8 mouse cellular contexts compared by ENCODE assay signal in the genomic region with DNA sequence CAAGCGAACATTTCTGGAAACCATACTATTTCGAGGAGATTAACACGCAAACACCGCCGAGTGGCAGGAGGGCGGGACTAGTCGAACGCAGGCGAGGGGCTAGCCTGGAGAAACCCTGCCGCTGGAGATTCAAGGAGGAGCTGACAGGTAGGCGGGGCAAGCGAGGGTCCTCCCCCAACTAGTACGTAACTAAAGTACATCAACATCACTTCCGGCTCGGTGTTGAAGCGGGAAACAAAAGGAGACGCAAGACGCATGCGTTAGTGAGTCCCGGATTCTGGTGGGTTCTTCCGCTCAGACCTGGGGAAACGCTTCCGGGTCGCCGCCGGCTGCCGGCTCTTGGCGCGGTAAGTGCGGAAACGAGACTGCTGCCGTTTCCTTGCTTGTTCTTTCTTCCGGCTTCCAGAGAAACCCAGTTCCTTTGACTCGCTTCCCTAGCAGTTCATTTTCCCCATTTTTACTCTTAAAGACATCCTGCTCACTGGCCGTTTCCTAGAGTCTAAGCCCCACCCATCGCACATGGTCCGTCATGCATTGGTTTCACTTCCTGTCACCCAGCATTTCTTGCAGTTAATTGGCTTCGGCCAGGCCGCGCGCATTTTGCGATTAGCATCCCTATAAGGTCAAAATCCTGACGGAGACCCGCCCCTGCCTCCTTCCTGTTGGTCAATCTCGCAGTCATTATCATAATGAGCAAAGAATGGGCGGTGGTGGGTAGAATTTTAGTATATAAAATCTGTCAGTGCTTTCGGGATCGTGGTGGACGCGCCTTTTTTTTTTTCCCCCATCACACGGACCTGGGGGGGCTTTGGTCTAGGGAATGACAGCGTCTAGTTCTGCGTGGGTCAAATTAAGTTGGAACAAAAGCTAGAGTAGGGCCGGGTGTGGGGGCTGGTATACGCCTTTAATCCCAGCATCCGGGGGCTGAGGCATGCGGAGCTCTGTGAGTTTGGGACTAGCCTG. TPM values are rescaled to one million over a fixed set of nuclear protein-coding genes. Genes with fewer than 3 reads are reported as not detected.
A peak's percentile ranks its signal among the peaks of the same experiment; 100 is the strongest.
DNase-seq lines count a peak whose midpoint lies in the region; ATAC-seq lines count a peak whose summit lies in the region.

No protein-coding gene starts in this region.

- DNase-seq in adipocyte (ENCODE audit: low spot score), result peak; percentile 97
- DNase-seq in embryo, embryonic 10 days (ENCODE audit: low spot score), result peak; percentile 100
- peak; percentile 87 for DNase-seq in gastrocnemius, postnatal 10 days
- DNase-seq in induced T-regulatory cell, adult 2 months (ENCODE audit: low read depth), result peak; percentile 99
- peak; percentile 97 to 99 for DNase-seq in left cerebral cortex, adult 9 months (ENCODE audit: low spot score in 2 of 2)
- peak; percentile 96 for DNase-seq in right cerebral cortex, postnatal 14 days
- peak; percentile 93 to 97 for DNase-seq in urinary bladder, postnatal 36 days (ENCODE audit: low spot score in 2 of 2)

- peak; percentile 93 for ATAC-seq in megakaryocyte progenitor cell, adult 5-6 weeks (replicated peaks; ENCODE audit: poor library complexity)

RNA-seq across cellular contexts. Expression of gene Lamtor1, which starts 9.3 kb away (rescaled TPM):
- 100 to 1,000 TPM; 101 to 114 TPM for total RNA-seq in gastrocnemius, postnatal 10 days (2021)
- 74.7 and 91.8 TPM in 2 replicates for total RNA-seq in megakaryocyte progenitor cell, adult 5-6 weeks (2015)
- total RNA-seq in megakaryocyte progenitor cell, adult 5-6 weeks (2017), result 75.0 and 75.7 TPM in 2 replicates

RNA-seq across cellular contexts. Expression of gene Tomt, which starts 9.8 kb away (rescaled TPM):
- total RNA-seq in gastrocnemius, postnatal 10 days (2021), result not detected
- 0.10 TPM in 1 of 2 replicates, not detected in the other for total RNA-seq in megakaryocyte progenitor cell, adult 5-6 weeks (2015)
- 0.07 TPM in 1 of 2 replicates, not detected in the other for total RNA-seq in megakaryocyte progenitor cell, adult 5-6 weeks (2017)

RNA-seq across cellular contexts. Expression of gene Folr1, which starts 25.8 kb away (rescaled TPM):
- 1 to 10 TPM; 1.7 to 2.4 TPM for total RNA-seq in gastrocnemius, postnatal 10 days (2021)
- 0.74 and 1.9 TPM in 2 replicates for total RNA-seq in megakaryocyte progenitor cell, adult 5-6 weeks (2015)
- 0.37 TPM in 1 of 2 replicates, not detected in the other for total RNA-seq in megakaryocyte progenitor cell, adult 5-6 weeks (2017)

RNA-seq across cellular contexts. Expression of gene Anapc15, which starts 32.9 kb away (rescaled TPM):
- 10 to 100 TPM; 23.1 to 23.8 TPM for total RNA-seq in gastrocnemius, postnatal 10 days (2021)
- 56.2 and 70.6 TPM in 2 replicates for total RNA-seq in megakaryocyte progenitor cell, adult 5-6 weeks (2015)
- 98.6 and 132 TPM in 2 replicates for total RNA-seq in megakaryocyte progenitor cell, adult 5-6 weeks (2017)

RNA-seq across cellular contexts. Expression of gene Lrrc51, which starts 37.3 kb away (rescaled TPM):
- total RNA-seq in gastrocnemius, postnatal 10 days (2021), result 1 to 10 TPM; 2.3 to 3.6 TPM
- total RNA-seq in megakaryocyte progenitor cell, adult 5-6 weeks (2015), result 1.9 and 3.8 TPM in 2 replicates
- 1.0 TPM in 1 of 2 replicates, not detected in the other for total RNA-seq in megakaryocyte progenitor cell, adult 5-6 weeks (2017)

Comparison
In these comparisons a context has a peak if more than half of its experiments do, and no peak if none do; other contexts are left out.
1. Peak in every context shown above with its lines: DNase-seq and ATAC-seq.